Mouse (Mus musculus) heart, embryonic 14.5 days (tissue): ENCODE data around the gene Cd63. TPM values are rescaled to one million over a fixed set of nuclear protein-coding genes. Genes with fewer than 3 reads are reported as not detected.

ENCODE experiments used
- ATAC-seq: fragments of 200-750 bp; cut with Nextera tagmentation; 2 replicates; pipeline ENCODE4 v1.8.0; 2017; ENCODE audit warnings: low read depth, moderate TSS enrichment; ENCODE audit not compliant: insufficient number of reproducible peaks, insufficient read depth, low FRiP score
- H3K27ac ChIP-seq, 2 experiments: fragments of 200-500 bp in 1 of 2; fragments of 300-500 bp in 1 of 2; sonication (generic) in 1 of 2; replicated peaks in 1 of 2; 2 replicates each; pipeline ENCODE4 v1.5.1; 2012 to 2014; ENCODE audit warnings: low read depth in 2 of 2, low read length in 2 of 2, control low read depth in 1 of 2, mild to moderate bottlenecking in 1 of 2, mixed read lengths in 1 of 2; ENCODE audit not compliant: control insufficient read depth in 1 of 2, insufficient read depth in 1 of 2
- H3K27me3 ChIP-seq: fragments of 300-500 bp; sonication (generic); 2 replicates; pipeline ENCODE4 v1.6.1; 2014; ENCODE audit warnings: mild to moderate bottlenecking, low read length, control low read depth; ENCODE audit not compliant: control insufficient read depth, insufficient read depth
- H3K36me3 ChIP-seq: fragments of 300-500 bp; sonication (generic); 2 replicates; pipeline ENCODE4 v1.6.1; 2014; ENCODE audit warnings: mild to moderate bottlenecking, control low read depth, low read length, mixed read lengths; ENCODE audit not compliant: control insufficient read depth, insufficient read depth
- H3K4me1 ChIP-seq, 2 experiments: fragments of 200-500 bp in 1 of 2; fragments of 300-500 bp in 1 of 2; sonication (generic) in 1 of 2; 2 replicates each; pipeline ENCODE4 v1.6.1; 2012 to 2014; ENCODE audit warnings: low read length in 2 of 2, control low read depth in 1 of 2, mixed read lengths in 1 of 2; ENCODE audit not compliant: control insufficient read depth in 2 of 2, insufficient read depth in 2 of 2
- H3K4me2 ChIP-seq: fragments of 300-500 bp; sonication (generic); 2 replicates; pipeline ENCODE4 v1.6.1; 2014; ENCODE audit warnings: mild to moderate bottlenecking, low read length
- H3K4me3 ChIP-seq, 2 experiments: fragments of 200-500 bp in 1 of 2; fragments of 300-500 bp in 1 of 2; sonication (generic) in 1 of 2; 2 replicates each; pipeline ENCODE4 v1.5.1; 2012 to 2014; ENCODE audit warnings: low read length in 2 of 2, mild to moderate bottlenecking in 2 of 2, control low read depth in 1 of 2, low read depth in 1 of 2, moderate library complexity in 1 of 2; ENCODE audit not compliant: control insufficient read depth in 1 of 2, insufficient read depth in 1 of 2
- H3K9ac ChIP-seq: fragments of 300-500 bp; sonication (generic); 2 replicates; pipeline ENCODE4 v1.6.1; 2014; ENCODE audit warnings: mild to moderate bottlenecking, low read length
- H3K9me3 ChIP-seq: fragments of 300-500 bp; sonication (generic); 2 replicates; pipeline ENCODE4 v1.6.1; 2016; ENCODE audit warnings: low read length, control low read depth; ENCODE audit not compliant: control insufficient read depth
- WGBS: fragments of 180-500 bp; shearing (Covaris S2); extraction: QIAGEN DNeasy Blood & Tissue Kit; methylation state at CpG from one replicate; pipeline ENCODE4 v1.1.7; 2014; 5-methylcytosine and 5-hydroxymethylcytosine counted together
- polyA plus RNA-seq: library from polyadenylated mRNA; unstranded; fragments of >200 nt; fragmentation: Nextera tagmentation; extraction: Ambion mirVana; gene quantifications from 2 replicates; pipeline ENCODE4 v1.2.1, GENCODE M21; 2014

Cd63 gene
- polyA plus RNA-seq, 1 experiment from 2014 or later: 394 TPM

DNA sequence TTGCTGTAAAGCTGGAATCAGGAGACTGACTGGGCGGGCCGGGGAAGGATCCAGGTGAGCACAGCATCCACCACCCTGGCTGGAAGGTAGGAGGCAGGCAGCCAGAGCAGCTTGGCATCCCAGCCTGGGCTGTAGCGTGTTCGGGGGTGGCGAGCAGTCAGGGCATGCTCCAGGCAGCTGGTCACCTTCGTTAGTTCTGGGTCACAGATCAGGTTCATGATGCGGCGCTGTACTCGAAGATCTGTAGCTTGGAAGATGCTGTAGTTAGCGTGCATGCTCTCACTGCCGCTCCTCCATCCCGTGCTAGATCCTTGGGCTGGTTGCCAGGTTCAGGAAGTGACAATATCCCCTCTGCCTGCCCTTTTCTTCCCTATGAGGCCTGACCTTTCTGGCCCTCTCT, 12.9 kb downstream of the Cd63 start:
- Histone ChIP-seq H3K27ac (no peak overlapping the region), H3K9ac (no peak overlapping the region), H3K4me3 (no peak overlapping the region), H3K9me3 (no peaks in the 10 kb centered on the region), H3K4me2 (no peak overlapping the region), H3K4me1 (peaks cover 11 to 33% of the 10 kb centered on the region in 2 experiments), H3K36me3 (peaks cover 65% of the 10 kb centered on the region), H3K27me3 (no peaks in the 10 kb centered on the region)
- WGBS: 84% methylated on average over 12 of the region's 12 CpGs
- ATAC-seq: no peak

DNA sequence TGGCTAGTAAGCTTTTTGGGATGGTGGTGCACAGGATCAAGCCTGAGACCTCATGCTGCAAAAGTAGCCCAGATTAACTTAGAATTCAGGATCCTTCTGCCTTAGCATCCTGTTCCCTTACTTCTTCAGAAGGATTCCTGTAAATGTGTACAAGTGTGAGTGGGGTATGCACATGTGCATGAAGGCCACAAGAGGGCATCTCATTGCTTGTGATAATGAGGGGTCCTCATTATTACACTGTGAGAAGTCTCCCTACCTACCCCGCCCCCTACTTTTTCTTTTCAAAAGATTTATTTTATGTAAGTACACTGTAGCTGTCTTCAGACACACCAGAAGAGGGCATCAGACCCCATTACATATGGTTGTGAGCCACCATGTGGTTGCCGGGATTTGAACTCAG, 14.8 kb downstream of the Cd63 start:
- Histone ChIP-seq H3K27me3 (no peaks in the 10 kb centered on the region), H3K4me3 (no peak overlapping the region), H3K4me1 (peaks cover 6 to 35% of the 10 kb centered on the region in 2 experiments; a peak in 2 of 4 replicates), H3K9me3 (no peaks in the 10 kb centered on the region), H3K4me2 (no peak overlapping the region), H3K36me3 (peaks cover 70% of the 10 kb centered on the region), H3K27ac (no peak overlapping the region), H3K9ac (no peak overlapping the region)
- no peak for ATAC-seq
- WGBS: 84% methylated on average over 2 of the region's 2 CpGs

DNA sequence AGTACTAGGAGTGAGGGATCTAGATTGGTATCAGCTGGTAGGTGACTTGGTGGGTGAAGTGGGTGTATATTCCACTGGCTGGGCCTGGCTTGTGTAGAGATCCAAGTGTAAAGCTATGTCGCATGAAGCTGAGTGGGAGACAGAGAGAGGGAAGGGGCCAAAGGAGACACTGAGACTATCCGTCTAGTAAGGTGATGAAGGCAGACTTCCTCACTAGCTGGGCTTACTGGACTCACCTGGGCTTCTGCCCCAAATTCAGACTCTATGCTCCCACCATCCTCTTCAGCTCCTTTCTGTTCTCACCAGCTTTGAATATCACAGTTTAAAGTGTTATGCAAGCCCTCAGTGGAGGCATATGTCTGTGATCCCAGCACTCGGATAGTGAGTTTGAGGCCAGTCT, 15.9 kb downstream of the Cd63 start:
- no peak overlapping the region for H3K9ac ChIP-seq
- H3K9me3 ChIP-seq: no peaks in the 10 kb centered on the region
- H3K4me2 ChIP-seq: no peak overlapping the region
- H3K4me3 ChIP-seq: no peak overlapping the region
- peaks cover 1 to 31% of the 10 kb centered on the region in 2 experiments; a peak in 3 of 4 replicates for H3K4me1 ChIP-seq
- no peaks in the 10 kb centered on the region for H3K27me3 ChIP-seq
- ATAC-seq: no peak
- no peak overlapping the region for H3K27ac ChIP-seq
- 88% methylated on average over 3 of the region's 3 CpGs for WGBS
- H3K36me3 ChIP-seq: peaks cover 64% of the 10 kb centered on the region

DNA sequence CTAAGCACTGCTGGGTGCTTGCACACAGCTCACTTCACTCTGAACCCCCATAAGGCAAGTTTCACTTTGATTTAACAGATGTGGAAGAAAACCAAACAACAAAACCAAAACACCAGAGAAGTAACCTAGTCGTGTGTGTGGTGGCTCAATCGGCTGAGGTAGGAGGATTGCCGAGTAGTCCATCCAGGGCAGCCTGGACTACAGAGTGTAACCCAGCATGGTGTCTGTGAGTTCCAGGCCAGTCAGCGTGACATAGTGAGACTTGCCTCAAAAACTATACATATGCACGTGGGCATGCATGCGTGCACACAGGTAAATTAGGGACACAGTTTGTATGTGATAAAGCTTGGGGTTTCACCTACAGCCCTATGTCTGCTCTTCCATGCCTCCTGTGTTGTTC, 16.6 kb downstream of the Cd63 start:
- ATAC-seq: no peak
- WGBS: 84% methylated on average over 6 of the region's 6 CpGs
- Histone ChIP-seq H3K27ac (no peak overlapping the region), H3K9me3 (no peaks in the 10 kb centered on the region), H3K4me2 (no peak overlapping the region), H3K27me3 (no peaks in the 10 kb centered on the region), H3K9ac (no peak overlapping the region), H3K4me3 (no peak overlapping the region), H3K36me3 (peaks cover 57% of the 10 kb centered on the region), H3K4me1 (peaks cover 8 to 39% of the 10 kb centered on the region in 2 experiments)

DNA sequence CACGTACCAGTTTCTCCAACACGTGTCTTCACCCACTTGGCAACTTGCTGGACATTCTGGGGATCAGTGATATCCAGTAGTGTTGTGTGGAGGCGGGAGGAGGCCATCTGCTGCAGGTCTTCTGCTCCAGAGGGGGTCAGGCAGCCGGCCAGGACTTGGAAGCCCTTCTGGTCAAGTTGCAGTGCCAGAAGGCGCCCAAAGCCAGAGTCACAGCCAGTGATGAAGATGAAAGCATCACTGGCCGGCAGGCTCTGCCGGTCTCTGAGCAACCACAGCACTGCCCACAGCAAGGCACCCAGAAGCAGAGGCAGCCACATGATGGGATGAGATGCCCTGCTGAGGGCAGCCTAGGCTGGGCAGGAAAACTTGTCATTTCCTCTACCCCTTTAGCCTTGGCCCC, 17.5 kb downstream of the Cd63 start:
- peaks cover 51% of the 10 kb centered on the region for H3K36me3 ChIP-seq
- H3K9ac ChIP-seq: no peak overlapping the region
- ATAC-seq: no peak
- no peaks in the 10 kb centered on the region for H3K27me3 ChIP-seq
- H3K4me2 ChIP-seq: no peak overlapping the region
- H3K27ac ChIP-seq: no peak overlapping the region
- H3K9me3 ChIP-seq: no peaks in the 10 kb centered on the region
- whole genome bisulfite sequencing: 62% methylated on average over 7 of the region's 7 CpGs
- no peak overlapping the region for H3K4me3 ChIP-seq
- peaks cover 12 to 38% of the 10 kb centered on the region in 2 experiments for H3K4me1 ChIP-seq

DNA sequence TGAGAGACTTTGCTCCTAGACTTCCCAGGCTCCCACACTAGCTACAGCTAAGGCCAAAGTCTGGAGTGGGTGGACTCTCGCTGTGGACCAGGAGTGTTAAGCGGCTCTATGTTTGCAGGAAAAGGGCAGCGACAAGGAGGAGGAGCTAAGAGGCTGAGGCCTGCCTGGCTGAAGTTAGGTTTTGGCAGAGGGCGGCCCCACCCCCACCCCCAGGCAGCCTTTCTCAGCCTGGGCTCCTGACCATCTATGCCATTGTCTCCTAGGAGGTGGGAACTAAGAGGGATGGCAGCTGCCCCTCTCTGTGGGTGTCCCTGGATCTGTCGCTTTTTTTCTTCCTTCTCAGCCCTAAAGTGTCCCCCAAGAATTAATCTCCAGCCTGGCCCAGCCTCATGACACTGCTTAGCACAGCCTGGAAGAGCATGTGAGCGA, 18.4 kb downstream of the Cd63 start:
- Histone ChIP-seq H3K27me3 (no peaks in the 10 kb centered on the region), H3K9me3 (no peaks in the 10 kb centered on the region), H3K9ac (peak overlapping the region; percentile 4; the same call in 1 of the 2 replicates), H3K27ac (peak overlapping the region in 1 of 2 experiments; percentile 45; a peak in 2 of 4 replicates), H3K4me3 (no peak overlapping the region), H3K36me3 (peaks cover 41% of the 10 kb centered on the region), H3K4me1 (peaks cover 18 to 37% of the 10 kb centered on the region in 2 experiments), H3K4me2 (no peak overlapping the region)
- ATAC-seq: no peak
- WGBS: 27% methylated on average over 6 of the region's 6 CpGs

DNA sequence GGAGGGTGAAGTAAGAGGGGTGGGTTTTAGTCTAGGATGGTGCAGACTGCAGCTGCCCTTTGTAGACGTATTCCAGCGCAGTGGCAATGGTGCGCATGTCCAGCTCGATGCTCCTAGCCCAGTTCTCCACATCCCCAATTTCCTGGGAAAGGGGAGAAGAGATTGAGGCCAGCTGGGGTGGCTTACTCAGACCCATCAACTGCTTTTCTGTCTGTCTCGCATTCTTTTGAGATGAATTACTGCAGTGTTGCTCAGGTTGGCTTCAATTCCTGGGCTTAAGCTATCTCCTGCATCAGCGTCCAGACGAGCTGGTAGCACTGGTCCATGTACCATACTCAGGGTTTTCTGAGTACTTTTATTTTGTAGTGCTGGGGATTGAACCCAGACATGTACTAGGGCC, 19.2 kb downstream of the Cd63 start:
- peak overlapping the region in 1 of 2 experiments; percentile 45; a peak in 3 of 4 replicates for H3K27ac ChIP-seq
- WGBS: 77% methylated on average over 7 of the region's 7 CpGs
- no peak for ATAC-seq

DNA sequence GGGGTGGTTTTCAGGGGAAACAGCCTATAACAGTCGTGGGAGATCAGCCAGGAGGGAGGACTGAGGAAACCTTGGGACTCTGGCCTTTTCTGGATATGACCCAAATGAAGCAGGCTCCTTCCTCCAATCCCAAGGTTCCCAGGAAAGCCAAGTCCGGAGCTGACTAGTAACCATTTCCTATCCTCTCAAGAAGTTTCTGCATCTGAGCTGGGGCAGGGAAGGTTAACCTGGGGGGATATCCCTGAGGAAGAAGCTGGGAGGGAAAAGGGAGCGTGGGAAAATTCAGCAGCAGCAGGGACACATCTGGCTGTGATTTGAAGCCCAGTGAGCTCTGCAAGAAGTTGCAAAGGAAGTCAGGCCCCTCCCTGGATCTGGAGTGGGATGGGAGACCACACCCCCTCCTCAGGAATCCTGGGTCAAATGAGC, 20.0 kb downstream of the Cd63 start:
- Histone ChIP-seq H3K4me3 (no peak overlapping the region), H3K9ac (no peak overlapping the region), H3K4me2 (no peak overlapping the region), H3K27ac (peak overlapping the region in 1 of 2 experiments; percentile 31; a peak in 3 of 4 replicates), H3K36me3 (peaks cover 30% of the 10 kb centered on the region), H3K9me3 (no peaks in the 10 kb centered on the region), H3K27me3 (no peaks in the 10 kb centered on the region), H3K4me1 (peaks cover 18 to 37% of the 10 kb centered on the region in 2 experiments)
- WGBS: 59% methylated on average over 3 of the region's 3 CpGs
- ATAC-seq: no peak

More for the DNA sequence above, 19.2 kb downstream of the Cd63 start:
- no peak overlapping the region for H3K4me3 ChIP-seq
- peaks cover 34% of the 10 kb centered on the region for H3K36me3 ChIP-seq
- 0 out of 2 replicates have a peak overlapping the region, but pooled peaks have one; percentile 4 for H3K9ac ChIP-seq
- H3K27me3 ChIP-seq: no peaks in the 10 kb centered on the region
- H3K4me2 ChIP-seq: no peak overlapping the region
- no peaks in the 10 kb centered on the region for H3K9me3 ChIP-seq
- H3K4me1 ChIP-seq: peaks cover 18 to 37% of the 10 kb centered on the region in 2 experiments
